Mouse (Mus musculus) heart, adult 2 months (tissue): ENCODE measurements at regions not wholly inside any gene's neighbourhood (a gene's known extent, or its start where the extent isn't known, plus 50 kb on each side); places are given as distances from the start of the nearest gene placed in this dataset.

Experiments used
- DNase-seq, 2 experiments: peaks; one replicate each; pipeline ENCODE4 v3.0.0; 2021
- H3K27ac ChIP-seq: fragments of 200-600 bp; 2 replicates; pipeline ENCODE4 v1.8.1; 2022
- H3K27me3 ChIP-seq: fragments of 200-500 bp; 2 replicates; pipeline ENCODE4 v1.6.1; 2012; ENCODE audit warnings: mild to moderate bottlenecking, low read length, inconsistent platforms, mixed read lengths; ENCODE audit not compliant: control insufficient read depth, insufficient read depth
- H3K36me3 ChIP-seq: fragments of 200-500 bp; 2 replicates; pipeline ENCODE4 v1.6.1; 2012; ENCODE audit warnings: low read length, inconsistent platforms; ENCODE audit not compliant: control insufficient read depth, insufficient read depth
- H3K4me1 ChIP-seq: fragments of 200-500 bp; 2 replicates; pipeline ENCODE4 v1.6.1; 2011; ENCODE audit warnings: low read length; ENCODE audit not compliant: control insufficient read depth, insufficient read depth
- H3K4me3 ChIP-seq: fragments of 200-600 bp; 2 replicates; pipeline ENCODE4 v1.8.1; 2022
- H3K79me2 ChIP-seq: fragments of 200-500 bp; replicated peaks from 2 replicates; pipeline ENCODE4 v1.6.1; 2012; ENCODE audit warnings: mild to moderate bottlenecking, inconsistent platforms, low read length, moderate library complexity, mixed read lengths; ENCODE audit not compliant: control insufficient read depth, insufficient read depth
- H3K9ac ChIP-seq: fragments of 200-500 bp; 2 replicates; pipeline ENCODE4 v1.6.1; 2012; ENCODE audit warnings: low read depth, mild to moderate bottlenecking, control low read depth, inconsistent platforms, low read length, mixed read lengths
- CTCF ChIP-seq: fragments of 200-600 bp; IDR thresholded peaks from 2 replicates; pipeline ENCODE4 v1.8.1; 2022; ENCODE audit warnings: antibody characterized with exemption, mild to moderate bottlenecking, moderate library complexity
- EP300 ChIP-seq: fragments of 200-500 bp; IDR thresholded peaks from 2 replicates; pipeline ENCODE4 v1.6.1; 2011; ENCODE audit warnings: low read depth, low read length, control low read depth; ENCODE audit not compliant: insufficient read depth
- POLR2A ChIP-seq: fragments of 200-500 bp; IDR thresholded peaks from 2 replicates; pipeline ENCODE4 v1.6.1; 2011; ENCODE audit warnings: mild to moderate bottlenecking, low read depth, low read length, control low read depth; ENCODE audit not compliant: insufficient read depth
- WGBS: fragments of 180-500 bp; shearing (Covaris S2); methylation state at CpG from one replicate; pipeline ENCODE4 v1.1.7; 2018; 5-methylcytosine and 5-hydroxymethylcytosine counted together
- intact Hi-C: fragments of 180-260 bp; cut with DNase I; formaldehyde crosslinking; loops from one replicate; pipeline ENCODE4 v1.15.1; 2025

DNA sequence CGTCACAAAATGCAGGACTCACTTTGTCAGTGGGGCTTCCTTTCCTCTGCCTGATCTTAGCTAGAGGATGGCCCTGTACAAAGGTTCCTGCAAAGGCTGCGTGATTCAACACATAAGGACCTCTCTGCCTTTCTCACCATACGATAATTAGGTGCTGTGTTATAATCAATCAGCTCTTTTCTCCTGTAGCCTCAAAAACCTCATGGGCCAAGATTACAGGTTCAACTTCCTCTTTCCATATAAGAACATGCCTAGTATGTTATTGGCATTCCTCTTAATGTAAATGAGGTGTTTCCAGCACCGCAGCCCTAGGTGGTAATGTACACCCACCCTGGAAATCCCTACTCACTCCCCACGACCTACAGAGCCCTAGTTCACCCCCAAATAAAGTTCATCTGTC, 308.6 kb upstream of the Gm12666 start:
- DNase-seq, result no peak
- H3K36me3 ChIP-seq, result no peaks in the 10 kb centered on the region
- no peak overlapping the region for H3K27ac ChIP-seq
- WGBS, result 61% methylated on average over 5 of the region's 5 CpGs
- H3K9ac ChIP-seq, result no peak overlapping the region
- TF ChIP-seq POLR2A, result no peak
- TF ChIP-seq CTCF, result no peak
- no peak for TF ChIP-seq EP300
- no peaks in the 10 kb centered on the region for H3K79me2 ChIP-seq
- H3K4me1 ChIP-seq, result no peaks in the 10 kb centered on the region
- no peaks in the 10 kb centered on the region for H3K27me3 ChIP-seq
- intact Hi-C loops, result no loop called here
- no peak overlapping the region for H3K4me3 ChIP-seq

DNA sequence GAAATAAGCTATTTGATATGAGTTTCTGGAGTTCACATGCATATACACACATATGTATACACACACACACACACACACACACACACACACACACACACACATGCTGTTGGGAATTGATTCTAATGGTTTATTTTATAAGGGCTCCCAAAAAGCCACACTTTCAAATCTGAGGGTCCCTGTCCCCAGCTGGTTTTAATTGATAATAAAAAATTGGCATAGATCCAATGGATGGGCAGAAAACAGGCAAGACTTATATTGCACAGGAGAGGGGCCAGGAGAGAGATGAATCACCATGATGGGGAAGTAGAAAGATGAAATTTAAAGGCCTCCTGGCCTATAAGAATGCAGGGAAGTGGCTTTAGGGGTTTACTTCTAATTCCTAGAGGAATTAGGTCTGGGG, 295.1 kb upstream of the Gm12666 start:
- no peak for DNase-seq
- H3K36me3 ChIP-seq, result no peaks in the 10 kb centered on the region
- no peak overlapping the region for H3K9ac ChIP-seq
- H3K79me2 ChIP-seq, result no peaks in the 10 kb centered on the region
- H3K4me1 ChIP-seq, result no peaks in the 10 kb centered on the region
- no peaks in the 10 kb centered on the region for H3K27me3 ChIP-seq
- TF ChIP-seq CTCF (no peak), POLR2A (no peak), EP300 (no peak)
- H3K27ac ChIP-seq, result no peak overlapping the region
- intact Hi-C loops, result no loop called here
- H3K4me3 ChIP-seq, result no peak overlapping the region

DNA sequence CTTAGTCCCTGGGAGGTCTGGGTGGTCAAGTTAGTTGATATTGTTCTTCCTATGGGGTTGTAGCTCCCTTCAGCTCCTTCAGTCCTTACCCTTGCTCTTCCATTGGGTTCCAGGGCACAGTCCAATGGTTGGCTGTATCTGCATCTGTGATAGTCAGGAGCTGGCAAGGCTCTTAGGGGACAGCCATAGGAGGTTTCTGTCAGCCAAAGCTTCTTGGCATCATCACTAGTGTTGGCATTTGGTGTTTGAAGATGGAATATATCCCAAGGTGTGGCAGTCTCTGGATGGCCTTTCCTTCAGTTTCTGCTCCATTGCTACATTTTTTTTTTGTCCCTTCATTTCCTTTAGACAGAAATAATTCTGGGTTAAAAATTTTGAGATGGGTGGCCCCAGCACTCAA, 266.6 kb upstream of the Gm12666 start:
- no peaks in the 10 kb centered on the region for H3K36me3 ChIP-seq
- H3K27ac ChIP-seq, result no peak overlapping the region
- no peak overlapping the region for H3K4me3 ChIP-seq
- no peaks in the 10 kb centered on the region for H3K79me2 ChIP-seq
- no peak for DNase-seq
- H3K27me3 ChIP-seq, result no peaks in the 10 kb centered on the region
- no peaks in the 10 kb centered on the region for H3K4me1 ChIP-seq
- H3K9ac ChIP-seq, result no peak overlapping the region
- intact Hi-C loops, result loop anchor here (2.0 kb wide), 1 partner anchor 73 kb away; no protein-coding TSS in a partner anchor
- no peak for TF ChIP-seq CTCF
- TF ChIP-seq EP300, result no peak
- no peak for TF ChIP-seq POLR2A
